Mouse (Mus musculus) hindbrain, embryonic 10.5 days (tissue): Measurements from ENCODE around the gene Rcan1. TPM values are rescaled to one million over a fixed set of nuclear protein-coding genes. Genes with fewer than 3 reads are reported as not detected.

Experiments used
- DNase-seq: peaks from one replicate; pipeline ENCODE4 v3.0.0-alpha.2; 2017; ENCODE audit warnings: low spot score
- H3K27ac ChIP-seq: fragments of 300-500 bp; sonication (generic); 2 replicates; pipeline ENCODE4 v1.5.1; 2016; ENCODE audit warnings: mild to moderate bottlenecking, moderate library complexity
- H3K27me3 ChIP-seq: fragments of 300-500 bp; sonication (generic); 2 replicates; pipeline ENCODE4 v1.6.1; 2016; ENCODE audit warnings: mild to moderate bottlenecking; ENCODE audit not compliant: poor library complexity, insufficient read depth, severe bottlenecking
- H3K36me3 ChIP-seq: fragments of 300-500 bp; sonication (generic); 2 replicates; pipeline ENCODE4 v1.6.1; 2016; ENCODE audit warnings: mild to moderate bottlenecking, moderate library complexity
- H3K4me1 ChIP-seq: fragments of 300-500 bp; sonication (generic); replicated peaks from 2 replicates; pipeline ENCODE4 v1.6.1; 2016; ENCODE audit warnings: mild to moderate bottlenecking
- H3K4me3 ChIP-seq: fragments of 300-500 bp; sonication (generic); 2 replicates; pipeline ENCODE4 v1.5.1; 2016; ENCODE audit warnings: mild to moderate bottlenecking, moderate library complexity
- H3K9me3 ChIP-seq: fragments of 300-500 bp; sonication (generic); 2 replicates; pipeline ENCODE4 v1.6.1; 2016; ENCODE audit warnings: mild to moderate bottlenecking, moderate library complexity
- WGBS: fragments of 180-500 bp; shearing (Covaris S2); methylation state at CpG from one replicate; pipeline ENCODE4 v1.1.7; 2016; 5-methylcytosine and 5-hydroxymethylcytosine counted together
- polyA plus RNA-seq: library from polyadenylated mRNA; unstranded; fragments of >200 nt; fragmentation: Nextera tagmentation; extraction: Ambion mirVana; gene quantifications from 2 replicates; pipeline ENCODE4 v1.2.1, GENCODE M21; 2016

Gene Rcan1
- polyA plus RNA-seq, 1 experiment from 2014 or later, result 39.6 TPM

GRCm38 (mm10) chr16:92346297-92346916 is 124.3 kb downstream of the Rcan1 start:
- peaks cover 26% of the 10 kb centered on the region for H3K4me1 ChIP-seq
- H3K4me3 ChIP-seq, result peak overlapping the region; percentile 23; the same call in 1 of the 2 replicates
- peak overlapping the region; percentile 86 for H3K27ac ChIP-seq
- H3K9me3 ChIP-seq, result no peaks in the 10 kb centered on the region
- DNase-seq, result peak; percentile 84
- no peaks in the 10 kb centered on the region for H3K27me3 ChIP-seq
- no peaks in the 10 kb centered on the region for H3K36me3 ChIP-seq
- 50% methylated on average over 13 of the region's 13 CpGs for WGBS

DNA sequence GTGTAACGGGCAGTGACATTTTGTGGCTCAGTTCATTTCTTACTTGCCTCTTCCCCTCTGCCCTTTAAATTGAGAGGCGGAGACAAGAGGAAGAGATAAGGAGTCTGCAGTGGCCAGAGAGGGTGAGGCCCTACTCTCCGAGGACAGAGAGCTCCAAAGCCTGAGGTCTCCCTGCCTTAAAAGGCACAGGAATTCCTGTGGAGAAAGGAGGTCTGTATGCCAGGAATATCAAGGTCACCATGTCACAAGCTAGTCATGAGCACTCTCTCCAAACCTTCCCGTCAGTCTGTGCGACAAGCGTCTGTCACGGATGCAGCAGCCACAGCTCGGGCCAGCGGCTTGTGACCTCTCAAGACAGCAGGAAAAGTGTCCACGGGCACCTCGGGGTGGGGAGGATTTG is 125.5 kb downstream of the Rcan1 start:
- Histone ChIP-seq H3K27ac (peak overlapping the region; percentile 86), H3K4me1 (peaks cover 39% of the 10 kb centered on the region)

More for the DNA sequence above, 125.5 kb downstream of the Rcan1 start:
- no peak for DNase-seq
- Histone ChIP-seq H3K4me3 (no peak overlapping the region), H3K9me3 (no peaks in the 10 kb centered on the region), H3K27me3 (no peaks in the 10 kb centered on the region), H3K36me3 (no peaks in the 10 kb centered on the region)
- 57% methylated on average over 11 of the region's 11 CpGs for WGBS

Other genes with a start within 250 kb of the Rcan1 start
- 1.4 and 13.1 TPM in 2 replicates for gene Kcne2, start 178.5 kb downstream of the Rcan1 start, polyA plus RNA-seq
- 131 and 136 TPM in 2 replicates for gene Smim11, start 169.6 kb downstream of the Rcan1 start, polyA plus RNA-seq
- not detected in 2 replicates for gene Fam243, start 149.4 kb downstream of the Rcan1 start, polyA plus RNA-seq
- 1.0 and 1.3 TPM in 2 replicates for gene Kcne1, start 111.4 kb downstream of the Rcan1 start, polyA plus RNA-seq
- gene Clic6, start 14.9 kb upstream of the Rcan1 start, polyA plus RNA-seq, result 5.4 and 9.3 TPM in 2 replicates